Mouse (Mus musculus) liver, embryonic 12.5 days (tissue): ENCODE results near the gene Fam222b. TPM values are rescaled to one million over a fixed set of nuclear protein-coding genes. Genes with fewer than 3 reads are reported as not detected.

Experiments
- microRNA counts: library from miRNA; unstranded; fragments of <30 nt; microRNA quantifications from one replicate; lab custom pipeline; 2017
- microRNA-seq: library from miRNA; unstranded; fragments of <30 nt; microRNA quantifications from one replicate; pipeline ENCODE4, GENCODE M21; 2017
- polyA plus RNA-seq: library from polyadenylated mRNA; unstranded; fragments of >200 nt; fragmentation: Nextera tagmentation; extraction: Ambion mirVana; gene quantifications from 2 replicates; pipeline ENCODE4 v1.2.1, GENCODE M21; 2016

Fam222b gene
- polyA plus RNA-seq, 1 experiment from 2014 or later: 6.0 TPM

MicroRNAs within 50 kb of the gene (microRNA counts, 519-probe panel; counts per million panel counts)
- microRNA mmu-miR-144 (lab: Ali Mortazavi, UCI) (7,555 counts per million, percentile 98 among the panel's probes with 10 or more counts), microRNA mmu-miR-451 (lab: Ali Mortazavi, UCI) (7,143 counts per million, percentile 97 among the panel's probes with 10 or more counts)

Small RNAs within 50 kb of the gene (microRNA-seq; reads per million reads assigned to microRNA genes)
- 5,022 reads per million, percentile 89 among the genes with 10 or more reads in this experiment for gene Mir144
- gene Mir451a: not detected
- not detected for gene Mir451b
- gene Mir7653: not detected

Other genes starting within 250 kb of the Fam222b start
- 6.7 and 7.2 TPM in 2 replicates for gene Pipox, start 200.6 kb upstream of the Fam222b start, polyA plus RNA-seq
- 0.05 TPM in 1 of 2 replicates, not detected in the other for gene Sez6, start 163.9 kb upstream of the Fam222b start, polyA plus RNA-seq
- 13.6 and 13.8 TPM in 2 replicates for gene Phf12, start 111.9 kb upstream of the Fam222b start, polyA plus RNA-seq
- 25.4 and 26.4 TPM in 2 replicates for gene Dhrs13, start 62.4 kb upstream of the Fam222b start, polyA plus RNA-seq
- gene Flot2, start 56.7 kb upstream of the Fam222b start, polyA plus RNA-seq: 31.7 and 32.0 TPM in 2 replicates
- 23.2 and 25.5 TPM in 2 replicates for gene Eral1, start 14.3 kb upstream of the Fam222b start, polyA plus RNA-seq
- 45.4 and 47.6 TPM in 2 replicates for gene Traf4, start 70.9 kb downstream of the Fam222b start, polyA plus RNA-seq
- gene Nek8, start 82.0 kb downstream of the Fam222b start, polyA plus RNA-seq: 12.2 and 13.7 TPM in 2 replicates
- 62.6 and 67.1 TPM in 2 replicates for gene Tlcd1, start 82.1 kb downstream of the Fam222b start, polyA plus RNA-seq
- 1,112 and 1,156 TPM in 2 replicates for gene Rpl23a, start 88.9 kb downstream of the Fam222b start, polyA plus RNA-seq
- 20.3 and 24.0 TPM in 2 replicates for gene Rab34, start 93.8 kb downstream of the Fam222b start, polyA plus RNA-seq
- gene Proca1, start 98.7 kb downstream of the Fam222b start, polyA plus RNA-seq: 0.31 and 0.63 TPM in 2 replicates
- gene Sdf2, start 151.1 kb downstream of the Fam222b start, polyA plus RNA-seq: 29.7 and 30.7 TPM in 2 replicates
- 20.2 and 20.3 TPM in 2 replicates for gene Supt6, start 151.3 kb downstream of the Fam222b start, polyA plus RNA-seq
- 52.1 and 53.8 TPM in 2 replicates for gene 2610507B11Rik, start 167.1 kb downstream of the Fam222b start, polyA plus RNA-seq
- gene BC030499, start 196.2 kb downstream of the Fam222b start, polyA plus RNA-seq: 0.22 and 0.23 TPM in 2 replicates
- gene Spag5, start 206.9 kb downstream of the Fam222b start, polyA plus RNA-seq: 38.6 and 40.0 TPM in 2 replicates
- gene Aldoc, start 228.3 kb downstream of the Fam222b start, polyA plus RNA-seq: 4.7 and 5.1 TPM in 2 replicates
- 40.8 and 42.6 TPM in 2 replicates for gene Pigs, start 233.8 kb downstream of the Fam222b start, polyA plus RNA-seq
- 46.5 and 50.4 TPM in 2 replicates for gene Unc119, start 248.8 kb downstream of the Fam222b start, polyA plus RNA-seq